Mouse (Mus musculus) frontal cortex, adult (tissue): ENCODE measurements around the gene Dap3.
"Not testable (repeated sequence)": the region's sequence is repeated elsewhere in the genome, so short reads cannot be mapped to it uniquely, and the experiment has no call there.

Experiments
- ATAC-seq: cut with Nextera tagmentation; 2 replicates; pipeline ENCODE4 v1.9.2; 2017; ENCODE audit warnings: mild to moderate bottlenecking, moderate library complexity, mixed read lengths; ENCODE audit not compliant: low TSS enrichment

Gene Dap3

GRCm38 (mm10) chr3:88913511-88914383, 37.2 kb downstream of the Dap3 start, which contains the start of gene Msto1:
Gene Msto1, minus strand, starts transcription at chr3:88913999.
- ATAC-seq = peak; percentile 98

GRCm38 (mm10) chr3:88912585-88912984, 38.4 kb downstream of the Dap3 start:
- no peak for ATAC-seq

- peak; percentile 53 for ATAC-seq
Observed at GRCm38 (mm10) chr3:88906393-88907159, 44.4 kb downstream of the Dap3 start.

GRCm38 (mm10) chr3:88905741-88906140, 45.2 kb downstream of the Dap3 start:
- no peak for ATAC-seq

GRCm38 (mm10) chr3:88905209-88905608, 45.8 kb downstream of the Dap3 start:
- peak; percentile 55; the same call in 1 of the 2 replicates for ATAC-seq

- ATAC-seq = no peak
Observed at GRCm38 (mm10) chr3:88904803-88905202, 46.2 kb downstream of the Dap3 start.

GRCm38 (mm10) chr3:88893011-88893410, 58.0 kb downstream of the Dap3 start:
- ATAC-seq = not testable (repeated sequence)

- not testable (repeated sequence) for ATAC-seq
Observed at GRCm38 (mm10) chr3:88882536-88882935, 68.4 kb downstream of the Dap3 start.
